In the genomic region with DNA sequence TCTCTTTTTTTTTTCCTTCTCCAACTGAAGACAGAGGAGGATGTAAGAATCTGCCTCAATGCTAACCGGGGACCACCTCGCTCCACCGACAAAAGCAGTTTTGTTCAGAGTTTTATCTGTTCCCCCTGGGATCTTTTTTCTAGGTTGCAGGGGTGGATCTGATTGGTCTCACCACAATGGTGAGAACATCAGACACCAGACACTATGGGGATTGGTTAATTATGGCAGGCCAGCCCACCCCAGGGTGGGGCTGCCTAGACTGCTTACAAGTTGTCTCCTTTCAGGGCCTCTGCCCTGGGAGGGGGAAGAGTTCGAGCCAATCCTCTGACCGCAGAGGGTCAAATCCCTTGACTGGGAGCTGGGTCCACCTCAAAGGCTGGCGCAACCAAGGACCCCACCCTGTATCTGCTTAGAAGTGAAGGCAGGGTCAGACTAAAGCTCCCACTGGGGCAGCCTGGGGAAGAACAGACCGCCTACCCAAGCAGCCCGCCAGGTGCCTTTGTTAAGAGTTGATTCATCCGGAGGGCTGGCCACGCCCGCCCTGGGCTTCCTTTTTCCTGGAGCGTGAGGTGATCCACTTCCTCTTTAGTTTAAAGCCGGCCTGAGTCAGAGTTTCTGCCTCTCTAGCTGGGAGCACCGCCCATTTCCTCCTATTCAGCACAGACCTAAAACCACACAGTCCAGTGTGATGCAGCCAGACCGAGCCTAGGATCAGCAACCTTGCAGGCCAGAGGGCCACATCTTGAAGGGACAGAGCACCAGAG, we compare ENCODE assay signal across 8 mouse cellular contexts.
DNase-seq lines count a peak whose midpoint lies in the region; ATAC-seq lines count a peak whose summit lies in the region.

No protein-coding gene starts in this region.

- H3K9ac ChIP-seq in forebrain, embryonic 11.5 days (ENCODE audit: low read length), result peak overlapping the region; percentile 55
- H3K9ac ChIP-seq in limb, embryonic 11.5 days (ENCODE audit: low read length), result no peak overlapping the region
- H3K9ac ChIP-seq in midbrain, embryonic 11.5 days (ENCODE audit: low read length), result peak overlapping the region; percentile 48; the same call in 1 of the 2 replicates
- 0 out of 2 replicates have a peak overlapping the region, but pooled peaks have one; percentile 48 for H3K9ac ChIP-seq in stomach, embryonic 14.5 days (replicated peaks; ENCODE audit: low read depth, low read length)

- peak overlapping the region; percentile 38 for H3K4me2 ChIP-seq in forebrain, embryonic 11.5 days (ENCODE audit: low read depth, low read length, severe bottlenecking)
- 0 out of 2 replicates have a peak overlapping the region, but pooled peaks have one; percentile 2 for H3K4me2 ChIP-seq in limb, embryonic 11.5 days (ENCODE audit: low read depth, severe bottlenecking)
- peak overlapping the region; percentile 35 for H3K4me2 ChIP-seq in midbrain, embryonic 11.5 days
- peak overlapping the region; percentile 46 for H3K4me2 ChIP-seq in stomach, embryonic 14.5 days (replicated peaks; ENCODE audit: low read depth, low read length)

- H3K27ac ChIP-seq in forebrain, embryonic 11.5 days (ENCODE audit: low read depth, low read length), result peak overlapping the region; percentile 86
- H3K27ac ChIP-seq in limb, embryonic 11.5 days (replicated peaks; ENCODE audit: low read depth, low read length), result no peak overlapping the region
- peak overlapping the region; percentile 67 for H3K27ac ChIP-seq in midbrain, embryonic 11.5 days (ENCODE audit: low read depth, low read length)
- H3K27ac ChIP-seq in stomach, embryonic 14.5 days (ENCODE audit: low read length), result peak overlapping the region; percentile 94

- H3K9me3 ChIP-seq in forebrain, embryonic 11.5 days (ENCODE audit: control insufficient read depth, low read length), result no peaks in the 10 kb centered on the region
- H3K9me3 ChIP-seq in limb, embryonic 11.5 days (ENCODE audit: control insufficient read depth, low read length), result no peaks in the 10 kb centered on the region; the same call in 1 of the 2 replicates
- no peaks in the 10 kb centered on the region for H3K9me3 ChIP-seq in midbrain, embryonic 11.5 days (ENCODE audit: control insufficient read depth, low read length)
- no peaks in the 10 kb centered on the region for H3K9me3 ChIP-seq in stomach, embryonic 14.5 days (ENCODE audit: control insufficient read depth, low read depth, low read length)

- no peaks in the 10 kb centered on the region for H3K27me3 ChIP-seq in forebrain, embryonic 11.5 days (ENCODE audit: control insufficient read depth, insufficient read depth, low read length)
- no peaks in the 10 kb centered on the region for H3K27me3 ChIP-seq in limb, embryonic 11.5 days (ENCODE audit: control insufficient read depth, insufficient read depth, low read length)
- H3K27me3 ChIP-seq in midbrain, embryonic 11.5 days (ENCODE audit: control insufficient read depth, insufficient read depth, low read length), result no peaks in the 10 kb centered on the region
- H3K27me3 ChIP-seq in stomach, embryonic 14.5 days (ENCODE audit: control insufficient read depth, insufficient read depth, low read length), result no peaks in the 10 kb centered on the region

- H3K36me3 ChIP-seq in forebrain, embryonic 11.5 days (ENCODE audit: control insufficient read depth, insufficient read depth, low read length), result no peaks in the 10 kb centered on the region
- no peaks in the 10 kb centered on the region for H3K36me3 ChIP-seq in limb, embryonic 11.5 days (ENCODE audit: control insufficient read depth, insufficient read depth, low read length)
- no peaks in the 10 kb centered on the region for H3K36me3 ChIP-seq in midbrain, embryonic 11.5 days (ENCODE audit: control insufficient read depth, insufficient read depth, low read length)
- H3K36me3 ChIP-seq in stomach, embryonic 14.5 days (ENCODE audit: control insufficient read depth, insufficient read depth, low read length), result no peaks in the 10 kb centered on the region

- H3K4me1 ChIP-seq in forebrain, embryonic 11.5 days (replicated peaks; ENCODE audit: control insufficient read depth, insufficient read depth, low read length), result peaks cover 11% of the 10 kb centered on the region
- 0 out of 2 replicates have a peak, but pooled peaks cover 6% of the 10 kb centered on the region for H3K4me1 ChIP-seq in limb, embryonic 11.5 days (ENCODE audit: control insufficient read depth, insufficient read depth, low read length)
- H3K4me1 ChIP-seq in midbrain, embryonic 11.5 days (ENCODE audit: control insufficient read depth, insufficient read depth, low read length), result peaks cover 8% of the 10 kb centered on the region
- peaks cover 15% of the 10 kb centered on the region for H3K4me1 ChIP-seq in stomach, embryonic 14.5 days (ENCODE audit: control insufficient read depth, insufficient read depth, low read length)

- ATAC-seq in forebrain, embryonic 11.5 days (replicated peaks; ENCODE audit: low FRiP score), result peak; percentile 91
- peak; percentile 44 for ATAC-seq in limb, embryonic 11.5 days (ENCODE audit: insufficient number of reproducible peaks, low FRiP score, low TSS enrichment, low read depth)
- peak; percentile 82 for ATAC-seq in midbrain, embryonic 11.5 days (ENCODE audit: low FRiP score)
- ATAC-seq in stomach, embryonic 14.5 days (ENCODE audit: insufficient number of reproducible peaks, insufficient read depth, low FRiP score, low read depth), result peak; percentile 90
- no peak for ATAC-seq in cerebellum, adult (ENCODE audit: insufficient number of reproducible peaks, low FRiP score, low TSS enrichment)

- WGBS in forebrain, embryonic 11.5 days, result 5% methylated on average over 15 of the region's 15 CpGs
- 21% methylated on average over 15 of the region's 15 CpGs for WGBS in limb, embryonic 11.5 days
- 7% methylated on average over 15 of the region's 15 CpGs for WGBS in midbrain, embryonic 11.5 days
- 12% methylated on average over 15 of the region's 15 CpGs for WGBS in stomach, embryonic 14.5 days

- H3K4me3 ChIP-seq in forebrain, embryonic 11.5 days (ENCODE audit: low read depth, low read length), result peak overlapping the region; percentile 17
- H3K4me3 ChIP-seq in limb, embryonic 11.5 days (ENCODE audit: low read depth, low read length), result no peak overlapping the region
- no peak overlapping the region for H3K4me3 ChIP-seq in midbrain, embryonic 11.5 days (ENCODE audit: low read depth, low read length)
- H3K4me3 ChIP-seq in stomach, embryonic 14.5 days (ENCODE audit: low read depth, low read length), result peak overlapping the region; percentile 29

- DNase-seq in ovary, adult 18-20 months (ENCODE audit: low spot score), result peak; percentile 50
- DNase-seq in ovary, postnatal 10 days (ENCODE audit: low spot score), result no peak
- DNase-seq in forebrain, embryonic 11.5 days (ENCODE audit: low spot score), result peak; percentile 74
- DNase-seq in heart, postnatal 4 days, result peak; percentile 76
- peak; percentile 62 for DNase-seq in limb, embryonic 11.5 days (ENCODE audit: low spot score)
- DNase-seq in midbrain, embryonic 11.5 days (ENCODE audit: low spot score, missing footprints), result peak; percentile 92

Comparison
In these comparisons a context has a peak if more than half of its experiments do, and no peak if none do; other contexts are left out.
1. H3K4me3 ChIP-seq: peak in forebrain, embryonic 11.5 days (single experiment) and stomach, embryonic 14.5 days (single experiment); none in limb, embryonic 11.5 days (single experiment) and midbrain, embryonic 11.5 days (single experiment).
2. Peak in every context shown above with its lines, with median percentiles within 50 percentile points of each other: H3K4me2 ChIP-seq.